Mouse (Mus musculus) megakaryocyte, embryonic 14.5 days (primary cell): ENCODE measurements around the gene Fcho2.

Experiments
- FLI1 ChIP-seq: IDR thresholded peaks from 2 replicates; pipeline ENCODE4 v1.6.1; 2012; ENCODE audit warnings: low read length, inconsistent platforms, mixed read lengths
- GATA1 ChIP-seq: IDR thresholded peaks from 3 replicates; pipeline ENCODE4 v1.6.1; 2012; ENCODE audit warnings: mixed read lengths, low read length, inconsistent platforms, borderline replicate concordance

DNA sequence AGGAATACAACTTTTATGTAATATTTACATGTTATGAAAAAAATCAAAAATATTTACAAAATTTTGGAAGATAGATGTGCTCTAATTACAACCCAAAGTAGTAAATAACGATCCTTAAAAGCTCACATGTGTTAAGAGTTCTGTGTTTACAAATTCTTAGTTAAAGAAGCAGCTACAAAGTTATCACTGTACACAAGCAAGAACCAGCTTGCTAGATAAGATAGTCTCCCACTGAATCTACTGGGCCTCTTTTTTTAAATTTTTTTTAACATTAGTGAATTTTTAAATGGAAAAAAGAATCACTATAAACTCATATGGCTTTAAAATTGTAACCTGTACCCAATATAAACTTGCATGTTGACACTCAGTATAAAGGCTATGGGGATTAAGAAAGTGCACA, 91.8 kb downstream of the Fcho2 start:
- TF ChIP-seq GATA1 (no peak), FLI1 (no peak)
